29 mouse cellular contexts compared by ENCODE assay signal in the genomic region with DNA sequence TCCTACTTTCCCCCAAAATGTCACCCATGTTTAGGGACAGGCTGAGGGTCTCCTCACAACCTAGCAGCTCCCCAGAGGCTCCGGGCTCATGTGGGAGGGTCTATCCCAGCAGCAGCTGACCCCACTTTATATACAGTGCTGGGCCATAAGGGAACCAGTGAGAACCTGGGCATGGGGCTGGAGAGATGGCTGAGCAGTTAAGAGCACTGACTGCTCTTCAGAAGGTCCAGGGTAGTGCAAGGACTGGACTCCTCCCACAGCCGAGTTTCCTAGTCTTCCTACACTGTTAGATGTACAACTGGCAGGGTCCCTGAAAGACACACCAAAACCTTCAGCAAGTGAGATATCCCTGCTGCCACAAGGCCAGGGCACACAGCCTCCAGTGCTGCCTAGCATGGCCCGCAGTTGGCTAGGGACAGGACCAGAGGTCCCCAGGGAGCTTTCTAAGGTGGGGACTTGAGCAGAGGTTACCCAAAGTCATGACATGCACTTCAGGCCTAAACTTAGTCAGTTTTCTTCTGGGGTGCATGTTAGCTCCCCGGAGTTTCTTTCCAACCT. TPM values are rescaled to one million over a fixed set of nuclear protein-coding genes. Genes with fewer than 3 reads are reported as not detected.
DNase-seq lines count a peak whose midpoint lies in the region; ATAC-seq and TF ChIP-seq lines count a peak whose summit lies in the region.
"Had no signal": no experiment of that assay in that cellular context is flagged by ENCODE, and none has a peak within 500 bp of the region (broad histone marks: within the 10 kb centered on the region; RNA-seq: fewer than 3 reads in every experiment).

No protein-coding gene starts in this region.

- H3K36me3 ChIP-seq in heart, adult 2 months (ENCODE audit: control insufficient read depth, insufficient read depth, low read length), result no peaks in the 10 kb centered on the region
- peaks cover 16% of the 10 kb centered on the region for H3K36me3 ChIP-seq in heart, embryonic 12.5 days
- peaks cover 28% of the 10 kb centered on the region for H3K36me3 ChIP-seq in liver, embryonic 16.5 days (ENCODE audit: control insufficient read depth, insufficient read depth)
- H3K36me3 ChIP-seq: stomach, embryonic 15.5 days had no signal

- TF ChIP-seq CTCF in heart, adult 2 months (IDR thresholded peaks at IDR 0.05), result no peak
- TF ChIP-seq CTCF in layer of hippocampus, adult 2 months (conservative IDR thresholded peaks at IDR 0.05), result no peak
- no peak for TF ChIP-seq CTCF in bone marrow macrophage, adult 2 months (IDR thresholded peaks at IDR 0.05; ENCODE audit: low read depth, low read length)

- H3K4me1 ChIP-seq in heart, adult 2 months (ENCODE audit: control insufficient read depth, insufficient read depth, low read length), result peaks cover 22% of the 10 kb centered on the region
- H3K4me1 ChIP-seq in heart, embryonic 12.5 days (replicated peaks), result peaks cover 24% of the 10 kb centered on the region
- peaks cover 19% of the 10 kb centered on the region for H3K4me1 ChIP-seq in bone marrow macrophage, adult 2 months (ENCODE audit: control insufficient read depth, insufficient read depth, low read length)
- peaks cover 50% of the 10 kb centered on the region for H3K4me1 ChIP-seq in liver, embryonic 16.5 days (ENCODE audit: control insufficient read depth, low read depth, low read length)
- H3K4me1 ChIP-seq: stomach, embryonic 15.5 days had no signal

- no peak overlapping the region for H3K4me2 ChIP-seq in heart, embryonic 12.5 days
- H3K4me2 ChIP-seq in liver, embryonic 16.5 days (ENCODE audit: low read depth, low read length), result no peak overlapping the region
- H3K4me2 ChIP-seq: stomach, embryonic 15.5 days had no signal

- TF ChIP-seq EP300 in heart, adult 2 months (IDR thresholded peaks at IDR 0.05; ENCODE audit: insufficient read depth, low read depth, low read length), result no peak

- H3K79me2 ChIP-seq in heart, adult 2 months (replicated peaks; ENCODE audit: control insufficient read depth, insufficient read depth, low read length), result peaks cover 3% of the 10 kb centered on the region

- ATAC-seq in heart, embryonic 12.5 days (ENCODE audit: insufficient number of reproducible peaks, low FRiP score), result no peak
- ATAC-seq in liver, embryonic 16.5 days (ENCODE audit: low read depth), result no peak

- no peak for DNase-seq in heart, adult 2 months
- DNase-seq in layer of hippocampus, adult 2 months (ENCODE audit: low spot score in 2 of 2), result no peak
- DNase-seq in layer of hippocampus, postnatal 25 days (ENCODE audit: extremely low spot score in 1 of 2, low spot score in 1 of 2), result no peak
- no peak for DNase-seq in spleen, adult 12 weeks (ENCODE audit: low spot score)
- DNase-seq: adrenal gland, postnatal 25 days; cerebellum, adult 18-20 months; cerebellum, postnatal 25 days; gastrocnemius, postnatal 14 days; kidney, postnatal 36 days; layer of hippocampus, adult 9-11 months; lung, adult 2 months; right cerebral cortex, postnatal 14 days; thymus, adult 2 months had no signal

- H3K4me3 ChIP-seq in heart, adult 2 months, result no peak overlapping the region
- H3K4me3 ChIP-seq in heart, embryonic 12.5 days, result no peak overlapping the region
- H3K4me3 ChIP-seq in layer of hippocampus, adult 2 months, result no peak overlapping the region
- no peak overlapping the region for H3K4me3 ChIP-seq in bone marrow macrophage, adult 2 months (ENCODE audit: insufficient read depth, low read length)
- H3K4me3 ChIP-seq in liver, embryonic 16.5 days (ENCODE audit: low read depth, low read length), result no peak overlapping the region
- H3K4me3 ChIP-seq: forebrain, embryonic 10.5 days; limb, embryonic 10.5 days; stomach, embryonic 15.5 days had no signal

- H3K9ac ChIP-seq in heart, adult 2 months (ENCODE audit: low read depth, low read length), result 0 out of 2 replicates have a peak overlapping the region, but pooled peaks have one; percentile 23
- H3K9ac ChIP-seq in heart, embryonic 12.5 days, result no peak overlapping the region
- H3K9ac ChIP-seq in liver, embryonic 16.5 days (ENCODE audit: low read depth, low read length), result peak overlapping the region; percentile 11; the same call in 1 of the 2 replicates
- H3K9ac ChIP-seq: stomach, embryonic 15.5 days had no signal

- 60% methylated on average over 4 of the region's 4 CpGs for WGBS in heart, adult 2 months
- WGBS in heart, embryonic 12.5 days, result 82% methylated on average over 4 of the region's 4 CpGs
- WGBS in liver, embryonic 16.5 days (ENCODE audit: insufficient replicate concordance), result 75% methylated on average over 4 of the region's 4 CpGs

- H3K9me3 ChIP-seq in heart, embryonic 12.5 days (replicated peaks), result no peaks in the 10 kb centered on the region
- no peaks in the 10 kb centered on the region for H3K9me3 ChIP-seq in liver, embryonic 16.5 days (replicated peaks; ENCODE audit: control insufficient read depth, low read length)
- H3K9me3 ChIP-seq: forebrain, embryonic 10.5 days; limb, embryonic 10.5 days; stomach, embryonic 15.5 days had no signal

- intact Hi-C loops in heart, adult 2 months (cut with DNase I), result no loop called here

- H3K27me3 ChIP-seq in heart, adult 2 months (ENCODE audit: control insufficient read depth, insufficient read depth, low read length), result no peaks in the 10 kb centered on the region
- H3K27me3 ChIP-seq in heart, embryonic 12.5 days (replicated peaks), result no peaks in the 10 kb centered on the region
- H3K27me3 ChIP-seq in liver, embryonic 16.5 days (ENCODE audit: control insufficient read depth, insufficient read depth, low read depth, low read length), result no peaks in the 10 kb centered on the region
- H3K27me3 ChIP-seq: CH12.LX; stomach, embryonic 15.5 days had no signal

- no peak for TF ChIP-seq POLR2A in heart, adult 2 months (IDR thresholded peaks at IDR 0.05; ENCODE audit: insufficient read depth, low read depth, low read length)
- TF ChIP-seq POLR2A in bone marrow macrophage, adult 2 months (IDR thresholded peaks at IDR 0.05; ENCODE audit: borderline replicate concordance, low read depth, low read length), result no peak

- peak overlapping the region; percentile 40 for H3K27ac ChIP-seq in heart, adult 2 months
- no peak overlapping the region for H3K27ac ChIP-seq in heart, embryonic 12.5 days (ENCODE audit: poor library complexity, severe bottlenecking)
- peak overlapping the region; percentile 72; the same call in 1 of the 2 replicates for H3K27ac ChIP-seq in layer of hippocampus, adult 2 months
- H3K27ac ChIP-seq in bone marrow macrophage, adult 2 months (ENCODE audit: insufficient read depth, low read depth, low read length), result peak overlapping the region; percentile 12; the same call in 1 of the 2 replicates
- H3K27ac ChIP-seq in liver, embryonic 16.5 days (ENCODE audit: low read length), result peak overlapping the region; percentile 31
- H3K27ac ChIP-seq: forebrain, embryonic 10.5 days; limb, embryonic 10.5 days; stomach, embryonic 15.5 days had no signal

RNA-seq across cellular contexts. Expression of gene C130050O18Rik, which starts 7.6 kb away (rescaled TPM):
- total RNA-seq in heart, adult 2 months (2021), result 1 to 10 TPM in 1 of 2 experiments, under 1 TPM in 1; 0.68 to 1.1 TPM
- polyA plus RNA-seq in heart, adult 2 months (2012; rRNA removed), result 0.98 and 1.1 TPM in 2 replicates
- 0.10 and 0.36 TPM in 2 replicates for polyA plus RNA-seq in heart, embryonic 12.5 days (2016; fragmentation: Nextera tagmentation; extraction: Ambion mirVana)
- under 1 TPM in 1 of 2 experiments, not detected in 1; 0.18 TPM for total RNA-seq in layer of hippocampus, adult 2 months (2021)
- under 1 TPM; 0.25 to 0.33 TPM for total RNA-seq in layer of hippocampus, postnatal 25 days (2021)
- polyA plus RNA-seq in bone marrow macrophage, adult 2 months (2012; ENCODE audit: insufficient read depth, insufficient read length, missing spikeins), result 13.2 and 14.4 TPM in 2 replicates
- 1.2 and 1.6 TPM in 2 replicates for polyA plus RNA-seq in liver, embryonic 16.5 days (2015; fragmentation: Nextera tagmentation; extraction: Ambion mirVana)
- total RNA-seq: CH12.LX had no signal

RNA-seq across cellular contexts. Expression of gene Gpr146, which starts 19.9 kb away (rescaled TPM):
- total RNA-seq in heart, adult 2 months (2021), result 10 to 100 TPM; 42.9 to 56.6 TPM
- 62.4 and 77.0 TPM in 2 replicates for polyA plus RNA-seq in heart, adult 2 months (2012; rRNA removed)
- polyA plus RNA-seq in heart, embryonic 12.5 days (2016; fragmentation: Nextera tagmentation; extraction: Ambion mirVana), result 8.2 and 8.5 TPM in 2 replicates
- total RNA-seq in layer of hippocampus, adult 2 months (2021), result 10 to 100 TPM; 11.5 to 12.8 TPM
- 10 to 100 TPM; 12.7 to 13.1 TPM for total RNA-seq in layer of hippocampus, postnatal 25 days (2021)
- 34.5 and 34.7 TPM in 2 replicates for polyA plus RNA-seq in bone marrow macrophage, adult 2 months (2012; ENCODE audit: insufficient read depth, insufficient read length, missing spikeins)
- 20.6 and 24.1 TPM in 2 replicates for polyA plus RNA-seq in liver, embryonic 16.5 days (2015; fragmentation: Nextera tagmentation; extraction: Ambion mirVana)

RNA-seq across cellular contexts. Expression of gene Gper1, which starts 25.5 kb away (rescaled TPM):
- 1 to 10 TPM; 1.4 to 1.5 TPM for total RNA-seq in heart, adult 2 months (2021)
- polyA plus RNA-seq in heart, adult 2 months (2012; rRNA removed), result 2.0 and 4.9 TPM in 2 replicates
- 0.79 and 0.96 TPM in 2 replicates for polyA plus RNA-seq in heart, embryonic 12.5 days (2016; fragmentation: Nextera tagmentation; extraction: Ambion mirVana)
- total RNA-seq in layer of hippocampus, adult 2 months (2021), result 1 to 10 TPM; 2.1 to 2.4 TPM
- 1 to 10 TPM; 2.3 to 2.8 TPM for total RNA-seq in layer of hippocampus, postnatal 25 days (2021)
- polyA plus RNA-seq in bone marrow macrophage, adult 2 months (2012; ENCODE audit: insufficient read depth, insufficient read length, missing spikeins), result not detected in 2 replicates
- 0.07 and 0.15 TPM in 2 replicates for polyA plus RNA-seq in liver, embryonic 16.5 days (2015; fragmentation: Nextera tagmentation; extraction: Ambion mirVana)

RNA-seq across cellular contexts. Expression of gene Cyp2w1, which starts 45.0 kb away (rescaled TPM):
- total RNA-seq in heart, adult 2 months (2021), result not detected
- not detected in 2 replicates for polyA plus RNA-seq in heart, adult 2 months (2012; rRNA removed)
- polyA plus RNA-seq in heart, embryonic 12.5 days (2016; fragmentation: Nextera tagmentation; extraction: Ambion mirVana), result not detected in 2 replicates
- not detected for total RNA-seq in layer of hippocampus, adult 2 months (2021)
- not detected for total RNA-seq in layer of hippocampus, postnatal 25 days (2021)
- polyA plus RNA-seq in bone marrow macrophage, adult 2 months (2012; ENCODE audit: insufficient read depth, insufficient read length, missing spikeins), result not detected in 2 replicates
- polyA plus RNA-seq in liver, embryonic 16.5 days (2015; fragmentation: Nextera tagmentation; extraction: Ambion mirVana), result 0.42 TPM in 1 of 2 replicates, not detected in the other
- total RNA-seq: adrenal gland, postnatal 25 days; CH12.LX; gastrocnemius, postnatal 14 days; heart, adult 8-10 months; left cerebral cortex, adult 8-10 months; MEL; neutrophil, adult 5-6 weeks had no signal
- polyA plus RNA-seq: forebrain, embryonic 10.5 days; frontal cortex, adult 2 months; hindbrain, embryonic 16.5 days; kidney, embryonic 14.5 days; limb, embryonic 10.5 days; midbrain, embryonic 16.5 days; spleen, adult 2 months had no signal

RNA-seq across cellular contexts. Expression of gene Cox19, which starts 46.2 kb away (rescaled TPM):
- 10 to 100 TPM; 82.8 to 94.8 TPM for total RNA-seq in heart, adult 2 months (2021)
- 110 and 112 TPM in 2 replicates for polyA plus RNA-seq in heart, adult 2 months (2012; rRNA removed)
- 66.2 and 72.6 TPM in 2 replicates for polyA plus RNA-seq in heart, embryonic 12.5 days (2016; fragmentation: Nextera tagmentation; extraction: Ambion mirVana)
- total RNA-seq in layer of hippocampus, adult 2 months (2021), result 10 to 100 TPM; 74.3 to 76.8 TPM
- total RNA-seq in layer of hippocampus, postnatal 25 days (2021), result 10 to 100 TPM; 66.7 to 67.9 TPM
- polyA plus RNA-seq in bone marrow macrophage, adult 2 months (2012; ENCODE audit: insufficient read depth, insufficient read length, missing spikeins), result 31.4 and 36.1 TPM in 2 replicates
- 42.2 and 48.1 TPM in 2 replicates for polyA plus RNA-seq in liver, embryonic 16.5 days (2015; fragmentation: Nextera tagmentation; extraction: Ambion mirVana)
